Mouse (Mus musculus) cerebellum, adult 2 months (tissue): Measurements from ENCODE around the gene Secisbp2.

Experiments
- CTCF ChIP-seq: fragments of 200-500 bp; IDR thresholded peaks from 2 replicates; pipeline ENCODE4 v1.5.1; 2011; ENCODE audit warnings: low read depth, mild to moderate bottlenecking, control low read depth, low read length, moderate library complexity, borderline replicate concordance; ENCODE audit not compliant: insufficient read depth
- POLR2A ChIP-seq: fragments of 200-500 bp; IDR thresholded peaks from 2 replicates; pipeline ENCODE4 v1.6.1; 2011; ENCODE audit warnings: low read length, control low read depth, borderline replicate concordance; ENCODE audit not compliant: insufficient read depth

GRCm38 (mm10) chr13:51616417-51617044 is 35.0 kb upstream of the Secisbp2 start:
- TF ChIP-seq CTCF (no peak), POLR2A (no peak)
